Mouse (Mus musculus) megakaryocyte, embryonic 14.5 days (primary cell): ENCODE results near the gene Gramd1b.

Experiments
- FLI1 ChIP-seq: IDR thresholded peaks from 2 replicates; pipeline ENCODE4 v1.6.1; 2012; ENCODE audit warnings: low read length, inconsistent platforms, mixed read lengths
- GATA1 ChIP-seq: IDR thresholded peaks from 3 replicates; pipeline ENCODE4 v1.6.1; 2012; ENCODE audit warnings: mixed read lengths, low read length, inconsistent platforms, borderline replicate concordance

DNA sequence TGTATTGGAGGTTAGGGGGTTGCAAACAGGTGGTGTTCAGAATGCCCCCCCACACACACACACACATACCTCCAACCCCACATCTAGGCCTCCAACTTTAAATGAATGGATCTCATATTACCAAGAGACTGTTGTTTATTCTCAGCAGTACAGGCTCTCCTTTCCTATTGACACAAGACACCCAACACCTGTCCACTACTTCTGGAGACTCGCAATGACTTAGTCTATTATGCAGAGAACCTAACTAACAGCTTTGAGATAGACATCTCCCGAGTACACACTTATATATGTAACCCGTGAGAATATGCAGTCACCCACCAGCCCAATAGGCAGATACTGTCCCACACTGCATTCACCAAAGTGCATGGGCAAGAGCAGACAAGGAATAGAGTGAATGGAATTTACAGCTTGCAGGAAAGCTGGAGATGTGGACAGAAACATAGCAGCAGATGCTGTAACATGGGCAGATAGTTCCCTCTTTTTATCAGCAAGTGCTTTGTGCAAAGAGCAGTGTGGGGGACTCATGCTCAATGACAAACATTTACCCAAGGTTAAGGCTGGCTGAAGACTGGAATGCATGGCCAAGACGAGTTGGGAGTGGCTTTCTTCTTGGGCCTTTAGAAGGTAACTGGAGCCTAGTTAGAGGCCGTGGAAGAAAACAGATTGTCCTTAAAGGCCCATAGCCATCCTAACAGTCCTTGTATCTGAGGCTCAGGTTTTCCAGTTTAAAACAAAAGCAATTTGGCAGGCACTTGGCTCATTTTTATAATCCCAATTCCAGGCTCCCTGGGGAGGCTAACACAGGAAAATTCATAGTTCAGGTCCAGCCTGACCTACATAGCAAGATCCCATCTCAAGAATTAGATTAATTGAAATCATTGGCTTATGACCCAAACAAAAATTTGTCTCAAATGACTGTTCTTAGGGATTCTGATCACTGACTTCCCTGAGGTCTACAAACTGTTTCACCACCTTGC, 71.6 kb downstream of the Gramd1b start:
- TF ChIP-seq GATA1 (no peak), FLI1 (no peak)
